Mouse (Mus musculus) subcutaneous adipose tissue, adult 2 months (tissue): Measurements from ENCODE around the gene Cd70. TPM values are rescaled to one million over a fixed set of nuclear protein-coding genes. Genes with fewer than 3 reads are reported as not detected.

Source experiments
- polyA plus RNA-seq: library from polyadenylated mRNA; depleted of rRNA; stranded (reverse); fragments of >200 nt; gene quantifications from 2 replicates; pipeline ENCODE4 v1.2.3, GENCODE M21; 2012; ENCODE audit warnings: low replicate concordance; rRNA removed

Cd70 gene
- not detected in 2 replicates for polyA plus RNA-seq

DNA sequence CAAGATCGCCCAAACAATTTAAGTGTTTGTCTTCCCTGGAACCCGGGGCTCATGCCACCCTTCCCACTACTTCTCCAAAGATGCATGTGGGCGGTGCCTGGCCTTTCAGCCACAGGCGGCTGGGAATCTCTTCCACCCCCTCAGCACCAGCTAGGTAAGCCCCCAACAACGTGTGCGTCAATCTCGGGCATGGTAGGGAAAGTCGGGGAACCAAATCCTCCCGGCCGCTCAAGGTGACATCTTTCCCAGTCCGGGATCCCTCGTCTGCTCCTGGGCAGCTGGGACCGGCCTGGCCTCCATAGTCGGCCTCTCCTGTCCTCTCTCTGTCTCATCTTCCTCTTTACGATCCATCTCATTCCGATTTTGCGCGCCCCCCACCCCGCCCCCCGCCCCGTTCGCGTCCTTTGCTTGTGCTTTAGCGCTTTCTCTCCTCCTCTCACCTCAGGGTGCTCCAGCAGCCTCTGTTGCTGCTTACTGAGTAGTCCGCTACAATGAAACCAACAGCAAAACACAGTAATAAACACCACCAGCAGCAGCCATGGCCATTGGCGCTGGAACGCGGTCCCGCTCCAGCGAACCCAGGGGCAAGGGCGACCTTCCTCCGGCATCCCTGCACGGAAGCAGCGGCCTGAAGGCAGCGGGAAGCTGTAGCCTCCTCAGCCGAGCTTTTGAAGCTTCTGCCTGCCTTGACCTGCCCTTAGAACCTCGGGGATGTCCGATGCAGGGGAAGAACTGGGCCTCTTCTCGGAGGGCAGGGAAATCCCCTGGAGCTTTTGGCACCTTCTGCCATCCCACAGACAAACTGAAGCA is at the start of gene Cd70:
Gene Cd70 (minus strand): TSS at position 784 of the 810 bp plus-strand sequence.

DNA sequence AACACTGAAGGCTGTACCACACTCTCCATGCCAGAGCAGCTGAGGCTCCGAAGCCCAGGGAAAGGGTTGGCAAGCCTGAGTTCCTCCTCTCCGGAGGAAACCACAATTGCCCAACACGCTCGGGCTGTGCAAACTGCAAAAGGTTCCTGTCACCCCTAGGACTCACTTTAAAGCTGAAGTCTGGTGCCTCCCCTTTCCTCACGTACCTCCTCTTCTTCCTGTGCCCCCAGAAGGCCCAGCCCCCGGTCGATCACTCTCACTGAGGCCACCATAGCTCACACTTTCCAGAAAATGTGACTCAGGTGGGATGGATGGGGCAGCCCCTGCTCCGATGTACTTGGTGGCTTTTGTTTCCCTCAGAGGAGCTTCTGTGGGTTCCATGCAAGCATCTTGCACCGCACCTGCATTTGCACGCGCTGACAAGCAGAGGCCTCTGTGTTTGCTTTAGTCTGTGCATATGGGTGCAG is 44.5 kb upstream of the Cd70 start, which contains the start of gene Tnfsf14:
Gene Tnfsf14 (minus strand): TSS at position 137 of the 467 bp plus-strand sequence.

DNA sequence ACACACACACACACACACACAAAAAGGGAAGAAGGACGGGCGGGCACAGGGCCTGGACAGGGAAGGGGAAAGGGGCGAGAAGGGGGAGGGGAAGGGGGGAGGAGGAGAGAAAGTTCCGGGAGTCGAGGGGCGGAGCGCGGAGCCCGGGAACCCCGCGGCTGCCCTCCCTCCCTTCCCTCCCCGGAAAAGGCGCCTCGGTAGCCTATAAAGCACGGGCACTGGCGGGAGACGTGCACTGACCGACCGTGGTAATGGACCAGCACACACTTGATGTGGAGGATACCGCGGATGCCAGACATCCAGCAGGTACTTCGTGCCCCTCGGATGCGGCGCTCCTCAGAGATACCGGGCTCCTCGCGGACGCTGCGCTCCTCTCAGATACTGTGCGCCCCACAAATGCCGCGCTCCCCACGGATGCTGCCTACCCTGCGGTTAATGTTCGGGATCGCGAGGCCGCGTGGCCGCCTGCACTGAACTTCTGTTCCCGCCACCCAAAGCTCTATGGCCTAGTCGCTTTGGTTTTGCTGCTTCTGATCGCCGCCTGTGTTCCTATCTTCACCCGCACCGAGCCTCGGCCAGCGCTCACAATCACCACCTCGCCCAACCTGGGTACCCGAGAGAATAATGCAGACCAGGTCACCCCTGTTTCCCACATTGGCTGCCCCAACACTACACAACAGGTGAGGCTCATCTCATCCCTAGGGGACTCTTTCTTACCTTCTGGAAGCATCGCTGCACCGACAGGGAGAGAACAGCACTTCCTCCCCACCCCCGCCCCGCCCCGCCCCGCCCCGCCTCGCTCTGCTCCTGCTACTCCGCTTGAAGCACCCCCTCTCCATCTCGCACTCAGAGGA is 44.2 kb downstream of the Cd70 start, which contains the start of gene Tnfsf9:
Gene Tnfsf9 (plus strand): TSS at position 145 of the 854 bp plus-strand sequence.

Other genes starting within 250 kb of the Cd70 start
- gene Mllt1, start 214.4 kb downstream of the Cd70 start, polyA plus RNA-seq = 39.4 and 72.8 TPM in 2 replicates
- 0.09 TPM in 1 of 2 replicates, not detected in the other for gene Acer1, start 167.7 kb downstream of the Cd70 start, polyA plus RNA-seq
- gene Clpp, start 159.5 kb downstream of the Cd70 start, polyA plus RNA-seq = 192 and 198 TPM in 2 replicates
- 27.3 and 34.3 TPM in 2 replicates for gene Alkbh7, start 152.4 kb downstream of the Cd70 start, polyA plus RNA-seq
- not detected in 2 replicates for gene Pspn, start 149.8 kb downstream of the Cd70 start, polyA plus RNA-seq
- 22.9 and 36.9 TPM in 2 replicates for gene Gtf2f1, start 138.5 kb downstream of the Cd70 start, polyA plus RNA-seq
- 0.19 TPM in 1 of 2 replicates, not detected in the other for gene Gm17949, start 138.3 kb downstream of the Cd70 start, polyA plus RNA-seq
- gene Khsrp, start 118.3 kb downstream of the Cd70 start, polyA plus RNA-seq = 47.4 and 97.3 TPM in 2 replicates
- 0.45 TPM in 1 of 2 replicates, not detected in the other for gene Slc25a41, start 108.1 kb downstream of the Cd70 start, polyA plus RNA-seq
- gene Crb3, start 90.7 kb downstream of the Cd70 start, polyA plus RNA-seq = 0.86 and 20.5 TPM in 2 replicates
- 95.0 and 96.1 TPM in 2 replicates for gene Slc25a23, start 89.9 kb downstream of the Cd70 start, polyA plus RNA-seq
- gene Dennd1c, start 71.3 kb downstream of the Cd70 start, polyA plus RNA-seq = 10.5 and 12.6 TPM in 2 replicates
- 6.0 and 22.0 TPM in 2 replicates for gene Tubb4a, start 62.0 kb downstream of the Cd70 start, polyA plus RNA-seq
- 2.0 and 5.2 TPM in 2 replicates for gene Tnfsf9, start 44.5 kb downstream of the Cd70 start, polyA plus RNA-seq
- gene Tnfsf14, start 44.4 kb upstream of the Cd70 start, polyA plus RNA-seq = 0.43 and 1.8 TPM in 2 replicates
- 481 and 636 TPM in 2 replicates for gene C3, start 78.4 kb upstream of the Cd70 start, polyA plus RNA-seq
- gene Gpr108, start 98.7 kb upstream of the Cd70 start, polyA plus RNA-seq = 76.1 and 81.7 TPM in 2 replicates
- 39.3 and 57.0 TPM in 2 replicates for gene Trip10, start 99.7 kb upstream of the Cd70 start, polyA plus RNA-seq
- gene Vav1, start 129.3 kb upstream of the Cd70 start, polyA plus RNA-seq = 3.2 and 8.2 TPM in 2 replicates
- gene Adgre1, start 208.9 kb upstream of the Cd70 start, polyA plus RNA-seq = 25.7 and 48.8 TPM in 2 replicates